Mouse (Mus musculus): ENCODE data around the gene Strip1.

DNA sequence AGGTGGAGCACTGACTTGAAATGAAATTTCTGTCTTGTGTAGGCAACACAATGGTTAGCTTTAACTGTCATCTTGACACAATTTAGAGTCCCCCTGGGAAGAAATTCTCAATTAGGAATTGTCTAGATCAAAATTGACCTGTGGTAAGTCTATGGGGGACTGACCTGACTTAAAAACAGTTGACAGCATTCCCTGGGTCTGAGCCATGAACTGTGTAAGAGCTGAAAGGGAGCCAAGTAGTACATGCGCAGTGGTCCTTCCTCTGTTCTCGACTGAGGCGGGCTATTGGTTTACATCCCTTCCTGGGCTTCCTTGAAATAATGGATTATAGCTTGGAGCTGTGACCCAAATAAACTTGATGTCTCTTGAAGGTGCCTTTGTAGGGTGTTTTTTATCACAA, 15.5 kb upstream of the Strip1 start:
- TF ChIP-seq CTCF (IDR thresholded peaks at IDR 0.05; ENCODE audit: low read depth), result no peak
- no peak for TF ChIP-seq EP300 (IDR thresholded peaks at IDR 0.05; ENCODE audit: low read depth)

Data from liver, embryonic 14.5 days (tissue).